Mouse (Mus musculus) granulocyte monocyte progenitor cell, adult 5-6 weeks (primary cell): ENCODE measurements at regions not wholly inside any gene's neighbourhood (a gene's known extent, or its start where the extent isn't known, plus 50 kb on each side); places are given as distances from the start of the nearest gene placed in this dataset.

Source experiments
- ATAC-seq: replicated peaks from 2 replicates; pipeline ENCODE4 v1.8.0; 2016; ENCODE audit warnings: mild to moderate bottlenecking, moderate TSS enrichment, inconsistent platforms; ENCODE audit not compliant: poor library complexity, severe bottlenecking

DNA sequence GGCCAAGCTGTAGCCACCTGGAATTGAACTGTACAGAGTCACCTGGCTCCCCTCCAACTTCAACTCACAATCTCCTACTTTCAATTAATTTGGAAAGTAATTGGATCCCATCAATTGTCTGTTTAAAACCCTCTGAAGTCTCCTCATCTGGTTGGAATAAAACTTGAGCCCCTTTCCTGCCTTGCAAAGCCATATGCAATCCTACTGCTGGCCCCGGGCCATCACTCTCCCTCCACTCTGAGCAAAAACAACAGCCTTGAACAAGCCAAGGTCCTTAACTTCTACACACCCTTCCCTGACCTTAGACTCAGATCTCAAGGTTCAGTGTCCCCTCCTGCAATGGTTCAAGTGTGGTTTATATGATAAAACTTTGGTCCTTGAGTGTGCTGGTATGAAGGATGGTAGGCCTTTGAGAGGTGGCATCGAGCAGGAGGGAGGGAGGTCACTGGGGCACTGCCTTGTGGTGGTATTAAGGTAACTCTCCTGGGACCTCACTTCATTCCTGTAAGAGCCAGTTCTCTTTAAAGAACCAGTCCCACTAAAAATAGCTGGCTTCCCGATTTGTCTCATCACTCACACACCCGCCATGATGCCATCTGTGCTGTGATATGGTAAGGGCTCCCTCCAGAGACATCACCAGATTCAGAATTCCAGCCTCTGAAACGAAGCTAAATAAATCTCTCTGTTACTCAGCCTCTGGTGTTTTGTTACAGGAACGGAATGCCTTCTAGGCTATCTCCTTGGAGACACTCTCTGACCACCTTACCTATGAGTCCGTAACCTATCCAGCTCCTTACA, 112.0 kb upstream of the Zmiz1 start:
- ATAC-seq = no peak

DNA sequence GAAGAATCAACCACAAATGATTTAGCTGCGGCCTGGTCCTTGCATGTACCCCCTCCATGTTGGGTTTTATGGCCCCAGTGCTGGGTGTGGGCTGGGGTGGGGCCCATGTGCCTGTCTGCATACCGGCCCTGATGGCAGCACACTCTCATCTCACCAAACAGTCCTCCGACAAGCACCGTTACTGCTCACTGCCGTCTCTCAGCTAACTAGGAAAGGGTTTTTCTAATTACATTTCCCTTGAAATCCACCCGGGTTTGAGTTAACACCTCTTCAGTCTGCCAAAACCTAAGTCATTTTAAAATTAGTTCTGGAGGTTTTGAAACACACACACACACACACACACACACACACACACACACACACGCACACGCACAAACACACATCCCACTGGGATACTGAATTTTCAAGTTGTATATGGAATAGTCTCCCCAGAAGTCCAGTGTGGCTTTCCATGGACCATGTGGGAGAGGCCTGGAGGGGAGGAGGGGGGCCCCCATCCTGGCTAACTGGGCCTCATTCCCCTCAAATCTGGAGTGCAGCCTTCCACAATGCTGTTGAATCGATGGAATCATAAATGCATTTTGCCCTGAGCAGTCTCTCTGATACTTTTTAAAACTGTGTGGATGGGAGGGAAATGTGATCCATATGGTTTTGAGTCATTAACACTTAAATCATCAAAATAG, 108.6 kb upstream of the Zmiz1 start:
- no peak for ATAC-seq

DNA sequence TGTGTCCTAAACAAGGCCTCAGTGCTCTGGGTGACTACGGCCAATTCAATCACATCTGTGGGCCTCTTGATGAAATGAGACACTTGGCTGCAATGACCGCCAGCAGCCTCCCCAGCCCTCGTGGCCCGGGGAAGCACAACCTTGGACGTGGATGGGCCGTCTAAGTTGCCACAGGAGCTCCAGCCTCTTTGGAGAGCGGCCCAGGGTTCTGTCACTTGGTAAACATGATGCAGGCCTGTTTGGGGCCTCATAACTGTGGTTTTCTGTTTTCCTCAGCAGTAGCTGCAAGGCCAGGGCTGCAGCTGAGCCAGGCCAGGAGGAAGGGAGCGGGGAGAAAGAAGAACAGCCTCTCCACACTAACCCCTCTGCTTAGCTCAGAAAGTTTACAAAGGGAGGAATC, 105.2 kb upstream of the Zmiz1 start:
- no peak for ATAC-seq

GRCm38 (mm10) chr14:25354288-25354850, 104.6 kb upstream of the Zmiz1 start:
- ATAC-seq = no peak

DNA sequence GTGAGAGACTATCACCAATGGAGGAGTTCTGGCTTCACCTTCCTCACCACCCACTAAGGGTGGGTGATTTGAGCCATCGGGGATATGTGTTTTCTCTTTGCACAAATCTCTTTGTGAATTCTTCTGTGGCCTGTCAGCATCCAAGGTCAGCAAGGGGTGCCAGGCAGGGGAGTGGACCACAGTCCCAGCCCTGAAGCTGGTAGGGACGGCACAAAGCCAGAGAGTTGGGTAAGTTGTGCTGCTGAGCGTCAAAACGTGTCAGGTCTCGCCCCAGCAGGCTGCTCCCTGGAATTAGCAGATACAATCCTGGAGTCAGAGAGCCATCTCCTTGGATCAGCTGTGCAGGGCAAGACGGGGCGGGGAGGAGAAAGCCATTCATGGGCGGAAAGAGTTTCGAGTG, 101.2 kb upstream of the Zmiz1 start:
- ATAC-seq = no peak

DNA sequence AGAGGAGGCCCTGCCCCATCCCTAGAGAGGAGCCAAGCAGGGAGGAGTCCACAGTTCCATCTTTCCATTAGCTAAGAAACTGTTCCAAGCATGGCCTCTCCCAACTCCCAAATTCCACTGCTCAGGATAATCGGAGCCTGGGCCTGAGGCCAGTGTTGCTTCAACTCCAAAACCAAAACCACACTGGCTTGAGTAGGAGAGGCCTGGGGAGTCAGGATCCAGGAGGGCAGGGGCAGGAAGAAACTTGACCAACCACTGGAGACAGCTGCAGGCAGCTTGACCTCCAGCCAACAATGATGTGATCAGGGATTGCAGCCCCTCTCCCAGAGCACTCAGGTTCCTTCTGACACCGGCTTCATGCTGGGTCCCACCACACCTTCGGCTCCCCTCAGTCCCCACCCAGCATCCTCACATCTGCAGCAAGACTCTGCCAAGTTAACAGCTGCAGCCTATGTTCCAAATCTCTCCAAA, 99.1 kb upstream of the Zmiz1 start:
- ATAC-seq = no peak

DNA sequence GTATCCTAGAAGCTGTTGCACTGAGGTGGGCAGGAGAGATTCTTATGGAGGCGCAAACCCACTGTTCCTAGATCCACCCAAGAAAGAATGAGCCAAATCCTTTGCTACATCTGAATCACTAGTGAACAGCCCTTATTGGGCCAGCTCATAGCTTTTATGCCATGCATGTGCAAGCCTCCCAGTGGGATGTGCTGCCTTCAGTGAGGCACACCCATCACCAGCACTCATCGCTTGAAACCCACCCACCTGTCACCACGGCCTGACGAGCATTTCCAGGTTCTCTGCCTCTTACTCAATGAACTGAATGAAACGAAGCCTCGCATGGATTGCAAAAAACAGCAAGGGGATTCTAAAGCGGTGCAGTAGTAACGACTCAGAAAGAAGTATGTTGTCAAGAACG, 98.3 kb upstream of the Zmiz1 start:
- no peak for ATAC-seq

DNA sequence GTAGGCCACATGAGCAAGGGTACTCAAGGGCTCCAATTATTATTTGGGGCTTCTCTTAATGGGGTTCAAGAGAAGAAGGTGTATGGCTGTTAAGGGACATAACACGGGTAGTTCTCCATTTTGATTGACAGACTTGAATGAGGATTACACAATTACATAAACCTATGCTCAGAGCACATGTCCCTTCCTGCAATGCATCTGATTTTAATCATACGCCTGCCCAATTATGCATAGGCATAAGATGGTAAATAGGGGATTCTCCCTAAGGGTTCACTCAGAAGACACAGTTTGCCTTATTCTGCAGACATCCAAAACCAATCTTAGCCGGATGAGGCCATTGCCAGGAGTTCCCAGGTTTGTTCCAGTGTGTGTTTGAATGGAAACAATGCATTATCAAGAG, 97.9 kb upstream of the Zmiz1 start:
- no peak for ATAC-seq

DNA sequence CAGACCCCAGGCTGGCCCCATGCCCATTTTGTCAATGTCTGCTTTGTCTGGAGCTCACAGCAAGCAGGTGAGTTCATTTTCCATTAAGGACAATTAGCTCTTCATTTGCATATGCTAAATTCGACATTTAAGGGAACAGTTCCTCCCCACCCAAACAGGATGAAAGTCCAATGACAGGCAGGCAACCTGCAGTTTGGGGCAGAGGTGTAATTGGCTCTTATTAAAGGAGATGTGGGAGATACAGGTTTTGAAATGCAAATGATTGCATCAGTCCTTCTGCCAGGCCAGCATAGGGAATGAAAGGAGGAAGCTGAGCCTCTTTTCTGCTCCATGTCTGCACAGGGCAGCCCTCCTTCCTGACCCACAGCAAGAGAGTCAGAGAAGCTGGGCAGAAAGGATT, 96.2 kb upstream of the Zmiz1 start:
- peak; percentile 84 for ATAC-seq

GRCm38 (mm10) chr14:25365226-25365800, 93.7 kb upstream of the Zmiz1 start:
- no peak for ATAC-seq

GRCm38 (mm10) chr14:25366009-25366408, 93.0 kb upstream of the Zmiz1 start:
- peak; percentile 54 for ATAC-seq

- ATAC-seq = no peak
These were observed 88.5 kb upstream of the Zmiz1 start for GRCm38 (mm10) chr14:25370306-25371020.

DNA sequence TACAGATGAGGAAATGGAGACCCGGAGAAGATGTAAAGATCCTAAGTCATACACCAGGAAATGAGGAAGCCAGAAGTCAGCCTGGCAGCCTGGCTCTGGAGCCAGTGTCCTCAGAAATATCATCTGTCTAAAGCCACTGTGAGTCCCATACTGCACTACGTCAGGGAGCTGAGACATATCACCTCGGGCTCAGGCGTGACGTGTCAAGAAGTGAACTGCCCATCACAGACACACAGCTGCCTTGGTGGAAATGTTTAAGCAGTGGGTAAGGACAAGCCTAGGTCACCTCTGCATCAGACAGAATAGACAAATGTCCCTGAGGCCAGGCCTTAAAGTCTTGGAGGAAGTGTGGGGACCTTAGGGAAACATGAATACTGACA, 88.0 kb upstream of the Zmiz1 start:
- ATAC-seq = peak; percentile 25; the same call in 1 of the 2 replicates

- 0 out of 2 replicates have a peak, but pooled peaks have one; percentile 23 for ATAC-seq
These were observed 87.3 kb upstream of the Zmiz1 start for GRCm38 (mm10) chr14:25371661-25372060.

- no peak for ATAC-seq
These were observed 86.4 kb upstream of the Zmiz1 start for GRCm38 (mm10) chr14:25372581-25372980.

GRCm38 (mm10) chr14:25373167-25373566, 85.8 kb upstream of the Zmiz1 start:
- no peak for ATAC-seq

DNA sequence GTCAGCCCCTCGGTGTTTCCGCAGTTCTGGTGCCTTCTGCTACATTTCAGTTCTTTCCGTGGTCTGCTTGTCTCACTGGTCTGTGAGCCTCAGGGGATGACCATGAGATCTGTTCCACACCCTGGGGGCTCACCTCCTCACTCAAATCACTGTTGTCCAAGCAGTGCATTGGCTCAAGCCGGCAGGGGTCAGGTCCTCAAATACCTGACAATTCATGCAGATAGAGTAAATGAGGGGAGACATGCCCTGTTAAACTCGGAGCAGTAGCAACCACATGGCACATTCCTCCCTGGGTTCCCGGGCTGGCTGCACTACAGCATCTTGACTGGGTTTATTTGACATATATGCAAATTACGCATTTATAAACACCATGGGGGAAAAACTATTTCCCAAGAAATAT, 84.0 kb upstream of the Zmiz1 start:
- no peak for ATAC-seq

GRCm38 (mm10) chr14:25377091-25377490, 81.9 kb upstream of the Zmiz1 start:
- no peak for ATAC-seq

DNA sequence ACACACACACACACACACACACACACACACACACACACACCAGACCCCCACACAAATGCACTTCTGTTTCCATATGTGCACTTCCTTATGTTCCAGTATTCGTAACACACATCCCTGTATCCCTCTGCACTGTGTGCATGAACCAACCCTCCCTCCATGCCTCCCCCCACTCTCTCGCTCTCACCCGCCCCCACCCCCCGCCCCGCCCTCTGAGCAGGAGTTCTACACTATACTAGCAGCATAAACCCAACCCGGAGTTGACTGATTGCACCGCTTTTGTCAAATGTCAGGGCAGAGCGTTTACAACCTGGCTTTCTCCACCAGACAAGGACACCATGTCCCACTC, 81.5 kb upstream of the Zmiz1 start:
- peak; percentile 18; the same call in 1 of the 2 replicates for ATAC-seq

- peak; percentile 75 for ATAC-seq
These were observed 80.9 kb upstream of the Zmiz1 start for GRCm38 (mm10) chr14:25377900-25378716.
